Comparison of ENCODE assay signal across 9 mouse cellular contexts in genomic region chr7:6730801-6731200, GRCm38 (mm10). TPM values are rescaled to one million over a fixed set of nuclear protein-coding genes. Genes with fewer than 3 reads are reported as not detected.
DNase-seq lines count a peak whose midpoint lies in the region; ATAC-seq and TF ChIP-seq lines count a peak whose summit lies in the region.
"Had no signal": no experiment of that assay in that cellular context is flagged by ENCODE, and none has a peak within 500 bp of the region (broad histone marks: within the 10 kb centered on the region; RNA-seq: fewer than 3 reads in every experiment).

No protein-coding gene starts in this region.

- peak; percentile 63 for DNase-seq in embryonic facial prominence, embryonic 11.5 days (ENCODE audit: low spot score)
- no peak for DNase-seq in T-cell, adult 2 months (ENCODE audit: low spot score)

- peak overlapping the region; percentile 29 for H3K9ac ChIP-seq in embryonic facial prominence, embryonic 11.5 days (replicated peaks; ENCODE audit: low read length)
- H3K9ac ChIP-seq in intestine, embryonic 16.5 days (ENCODE audit: low read depth, low read length) = peak overlapping the region; percentile 60; the same call in 1 of the 2 replicates
- peak overlapping the region; percentile 56; the same call in 1 of the 2 replicates for H3K9ac ChIP-seq in neural tube, embryonic 12.5 days

- H3K36me3 ChIP-seq in erythroblast, embryonic 14.5 days (ENCODE audit: control insufficient read depth) = peaks cover 2% of the 10 kb centered on the region; the same call in 1 of the 2 replicates
- no peaks in the 10 kb centered on the region for H3K36me3 ChIP-seq in C2C12 (ENCODE audit: control insufficient read depth, insufficient read depth)
- H3K36me3 ChIP-seq in embryonic facial prominence, embryonic 11.5 days (replicated peaks; ENCODE audit: control insufficient read depth, insufficient read depth, low read depth, low read length) = no peaks in the 10 kb centered on the region
- no peaks in the 10 kb centered on the region for H3K36me3 ChIP-seq in intestine, embryonic 16.5 days (ENCODE audit: control insufficient read depth, insufficient read depth, low read length)
- no peaks in the 10 kb centered on the region for H3K36me3 ChIP-seq in neural tube, embryonic 12.5 days

- ATAC-seq in erythroblast, adult 5-6 weeks (replicated peaks; ENCODE audit: low FRiP score, poor library complexity, severe bottlenecking) = no peak
- no peak for ATAC-seq in embryonic facial prominence, embryonic 11.5 days (replicated peaks; ENCODE audit: insufficient number of reproducible peaks, low FRiP score, low TSS enrichment, low read depth)
- no peak for ATAC-seq in intestine, embryonic 16.5 days
- ATAC-seq in neural tube, embryonic 12.5 days (ENCODE audit: low FRiP score, low read depth) = no peak
- no peak for ATAC-seq in megakaryocyte-erythroid progenitor cell, adult 5-6 weeks (replicated peaks; ENCODE audit: low FRiP score, low TSS enrichment, poor library complexity, severe bottlenecking)

- WGBS in embryonic facial prominence, embryonic 11.5 days = 53% methylated on average over 15 of the region's 15 CpGs
- 52% methylated on average over 15 of the region's 15 CpGs for WGBS in intestine, embryonic 16.5 days
- 45% methylated on average over 15 of the region's 15 CpGs for WGBS in neural tube, embryonic 12.5 days

- H3K79me3 ChIP-seq in C2C12 (ENCODE audit: low read depth) = peaks cover 9% of the 10 kb centered on the region

- TF ChIP-seq CTCF in C2C12 (IDR thresholded peaks at IDR 0.05; ENCODE audit: control insufficient read depth, insufficient read depth, insufficient read length) = no peak

- peak overlapping the region; percentile 46 for H3ac ChIP-seq in C2C12 (ENCODE audit: control insufficient read depth, insufficient read length, low read depth)

- H3K9me3 ChIP-seq in erythroblast, embryonic 14.5 days (ENCODE audit: control insufficient read depth, low read length) = peaks cover 43% of the 10 kb centered on the region
- peaks cover 8% of the 10 kb centered on the region for H3K9me3 ChIP-seq in embryonic facial prominence, embryonic 11.5 days (replicated peaks; ENCODE audit: control insufficient read depth, low read length)
- peaks cover 26% of the 10 kb centered on the region for H3K9me3 ChIP-seq in intestine, embryonic 16.5 days (ENCODE audit: control insufficient read depth, low read length)
- peaks cover 31% of the 10 kb centered on the region for H3K9me3 ChIP-seq in neural tube, embryonic 12.5 days

- H3K79me2 ChIP-seq in C2C12 (ENCODE audit: control insufficient read depth, insufficient read depth) = peaks cover 30% of the 10 kb centered on the region

- H3K4me3 ChIP-seq in erythroblast, embryonic 14.5 days (replicated peaks) = peak overlapping the region; percentile 69
- H3K4me3 ChIP-seq in C2C12 (ENCODE audit: insufficient read depth, poor library complexity, severe bottlenecking) = peak overlapping the region; percentile 55
- H3K4me3 ChIP-seq in embryonic facial prominence, embryonic 11.5 days (ENCODE audit: low read depth, low read length) = peak overlapping the region; percentile 46
- H3K4me3 ChIP-seq in intestine, embryonic 16.5 days (ENCODE audit: low read length) = peak overlapping the region; percentile 59
- H3K4me3 ChIP-seq in neural tube, embryonic 12.5 days = peak overlapping the region; percentile 53

- no peak overlapping the region; the same call in 1 of the 2 replicates for H3K27ac ChIP-seq in embryonic facial prominence, embryonic 11.5 days (replicated peaks; ENCODE audit: low read depth, low read length)
- no peak overlapping the region for H3K27ac ChIP-seq in intestine, embryonic 16.5 days (ENCODE audit: low read length)
- no peak overlapping the region for H3K27ac ChIP-seq in neural tube, embryonic 12.5 days

- peak overlapping the region; percentile 24 for H3K4me2 ChIP-seq in embryonic facial prominence, embryonic 11.5 days (ENCODE audit: low read depth, low read length)
- peak overlapping the region; percentile 58 for H3K4me2 ChIP-seq in intestine, embryonic 16.5 days (ENCODE audit: low read depth, low read length)
- H3K4me2 ChIP-seq in neural tube, embryonic 12.5 days (replicated peaks) = peak overlapping the region; percentile 58

- H3K4me1 ChIP-seq in erythroblast, embryonic 14.5 days (ENCODE audit: control insufficient read depth) = peaks cover 27% of the 10 kb centered on the region
- no peaks in the 10 kb centered on the region for H3K4me1 ChIP-seq in embryonic facial prominence, embryonic 11.5 days (ENCODE audit: control insufficient read depth, insufficient read depth, low read length)
- no peaks in the 10 kb centered on the region for H3K4me1 ChIP-seq in intestine, embryonic 16.5 days (ENCODE audit: control insufficient read depth, insufficient read depth, low read length)
- no peaks in the 10 kb centered on the region for H3K4me1 ChIP-seq in neural tube, embryonic 12.5 days

- H3K27me3 ChIP-seq in erythroblast, embryonic 14.5 days (ENCODE audit: control insufficient read depth) = peaks cover 35% of the 10 kb centered on the region
- no peaks in the 10 kb centered on the region for H3K27me3 ChIP-seq in C2C12 (ENCODE audit: control insufficient read depth, insufficient read depth, insufficient read length)
- no peaks in the 10 kb centered on the region for H3K27me3 ChIP-seq in embryonic facial prominence, embryonic 11.5 days (ENCODE audit: control insufficient read depth, insufficient read depth, low read length)
- no peaks in the 10 kb centered on the region for H3K27me3 ChIP-seq in intestine, embryonic 16.5 days (replicated peaks; ENCODE audit: control insufficient read depth, insufficient read depth, low read length)
- H3K27me3 ChIP-seq in neural tube, embryonic 12.5 days (replicated peaks) = no peaks in the 10 kb centered on the region

TF ChIP-seq in C2C12, 6 proteins besides CTCF, POLR2A, EP300 and RAD21:
- no peak for TF ChIP-seq MYOG (IDR thresholded peaks at IDR 0.05; ENCODE audit: control insufficient read depth, extremely low read depth, insufficient read length)
- TF ChIP-seq FOSL1 (IDR thresholded peaks at IDR 0.05; ENCODE audit: insufficient read depth, low read length, poor library complexity, severe bottlenecking) = no peak
- TF ChIP-seq CEBPB (IDR thresholded peaks at IDR 0.05; ENCODE audit: low read depth) = no peak
- no peak for TF ChIP-seq MYOD1 (IDR thresholded peaks at IDR 0.05; ENCODE audit: control insufficient read depth, insufficient read length, low read depth)
- no peak for TF ChIP-seq MAX (IDR thresholded peaks at IDR 0.05)
- no peak for TF ChIP-seq USF1 (IDR thresholded peaks at IDR 0.05; ENCODE audit: low read depth)

RNA-seq across cellular contexts. Expression of gene Usp29, which starts 0.4 kb away (rescaled TPM):
- 0.02 TPM in 2 replicates for polyA plus RNA-seq in erythroblast, embryonic 14.5 days (2012)
- 0.19 TPM in 1 of 2 replicates, not detected in the other for total RNA-seq in erythroblast, adult 5-6 weeks (2015; ENCODE audit: low replicate concordance)
- not detected in 2 replicates for total RNA-seq in erythroblast, adult 5-6 weeks (2017; ENCODE audit: low replicate concordance)
- 3.4 TPM for polyA plus RNA-seq in C2C12 (2012; fragmentation: generic; extraction: Trizol)
- 13.3 and 15.2 TPM in 2 replicates for polyA plus RNA-seq in embryonic facial prominence, embryonic 11.5 days (2014; fragmentation: Nextera tagmentation; extraction: Ambion mirVana)
- 2.6 and 3.5 TPM in 2 replicates for polyA plus RNA-seq in intestine, embryonic 16.5 days (2015; fragmentation: Nextera tagmentation; extraction: Ambion mirVana)
- polyA plus RNA-seq in neural tube, embryonic 12.5 days (2016; fragmentation: Nextera tagmentation; extraction: Ambion mirVana) = 17.3 and 17.5 TPM in 2 replicates
- total RNA-seq in megakaryocyte-erythroid progenitor cell, adult 5-6 weeks (2014; fragmentation: Nextera tagmentation) = not detected in 2 replicates
- total RNA-seq in megakaryocyte-erythroid progenitor cell, adult 5-6 weeks (2017) = not detected in 2 replicates
- polyA plus RNA-seq: spleen, adult 2 months had no signal

RNA-seq across cellular contexts. Expression of gene Peg3, which starts 0.6 kb away (rescaled TPM):
- polyA plus RNA-seq in erythroblast, embryonic 14.5 days (2012) = 0.13 and 0.17 TPM in 2 replicates
- not detected in 2 replicates for total RNA-seq in erythroblast, adult 5-6 weeks (2015; ENCODE audit: low replicate concordance)
- not detected in 2 replicates for total RNA-seq in erythroblast, adult 5-6 weeks (2017; ENCODE audit: low replicate concordance)
- polyA plus RNA-seq in C2C12 (2012; fragmentation: generic; extraction: Trizol) = 53.8 TPM
- 200 and 207 TPM in 2 replicates for polyA plus RNA-seq in embryonic facial prominence, embryonic 11.5 days (2014; fragmentation: Nextera tagmentation; extraction: Ambion mirVana)
- 58.6 and 63.3 TPM in 2 replicates for polyA plus RNA-seq in intestine, embryonic 16.5 days (2015; fragmentation: Nextera tagmentation; extraction: Ambion mirVana)
- 104 and 116 TPM in 2 replicates for polyA plus RNA-seq in neural tube, embryonic 12.5 days (2016; fragmentation: Nextera tagmentation; extraction: Ambion mirVana)
- not detected in 2 replicates for total RNA-seq in megakaryocyte-erythroid progenitor cell, adult 5-6 weeks (2014; fragmentation: Nextera tagmentation)
- not detected in 2 replicates for total RNA-seq in megakaryocyte-erythroid progenitor cell, adult 5-6 weeks (2017)

RNA-seq across cellular contexts. Expression of gene Zim1, which starts 34.6 kb away (rescaled TPM):
- not detected in 2 replicates for polyA plus RNA-seq in erythroblast, embryonic 14.5 days (2012)
- not detected in 2 replicates for total RNA-seq in erythroblast, adult 5-6 weeks (2015; ENCODE audit: low replicate concordance)
- not detected in 2 replicates for total RNA-seq in erythroblast, adult 5-6 weeks (2017; ENCODE audit: low replicate concordance)
- polyA plus RNA-seq in C2C12 (2012; fragmentation: generic; extraction: Trizol) = 1.2 TPM
- 2.8 and 2.9 TPM in 2 replicates for polyA plus RNA-seq in embryonic facial prominence, embryonic 11.5 days (2014; fragmentation: Nextera tagmentation; extraction: Ambion mirVana)
- 3.0 TPM in 2 replicates for polyA plus RNA-seq in intestine, embryonic 16.5 days (2015; fragmentation: Nextera tagmentation; extraction: Ambion mirVana)
- 1.1 and 1.5 TPM in 2 replicates for polyA plus RNA-seq in neural tube, embryonic 12.5 days (2016; fragmentation: Nextera tagmentation; extraction: Ambion mirVana)
- not detected in 2 replicates for total RNA-seq in megakaryocyte-erythroid progenitor cell, adult 5-6 weeks (2014; fragmentation: Nextera tagmentation)
- not detected in 2 replicates for total RNA-seq in megakaryocyte-erythroid progenitor cell, adult 5-6 weeks (2017)

Comparison
In these comparisons a context has a peak if more than half of its experiments do, and no peak if none do; other contexts are left out.
1. RNA of gene Peg3, which starts 0.6 kb away (polyA plus RNA-seq): 200 to 207 TPM in embryonic facial prominence, embryonic 11.5 days, 104 to 116 TPM in neural tube, embryonic 12.5 days, 58.6 to 63.3 TPM in intestine, embryonic 16.5 days and 53.8 TPM in C2C12 (single experiment); 0.13 to 0.17 TPM in erythroblast, embryonic 14.5 days; every median in the first group is over 10 times any median in the second.
2. Peak in every context shown above with its lines, with median percentiles within 50 percentile points of each other: H3K4me3 ChIP-seq, H3K4me2 ChIP-seq and H3K9ac ChIP-seq.